Mouse (Mus musculus) embryo, embryonic 10 days (tissue): ENCODE data around the gene Zfp989.
"Not testable (repeated sequence)": the region's sequence is repeated elsewhere in the genome, so short reads cannot be mapped to it uniquely, and the experiment has no call there.

Experiments
- DNase-seq: peaks from one replicate; pipeline ENCODE4 v3.0.0-alpha.2; 2015; ENCODE audit warnings: low spot score

The Zfp989 gene

DNA sequence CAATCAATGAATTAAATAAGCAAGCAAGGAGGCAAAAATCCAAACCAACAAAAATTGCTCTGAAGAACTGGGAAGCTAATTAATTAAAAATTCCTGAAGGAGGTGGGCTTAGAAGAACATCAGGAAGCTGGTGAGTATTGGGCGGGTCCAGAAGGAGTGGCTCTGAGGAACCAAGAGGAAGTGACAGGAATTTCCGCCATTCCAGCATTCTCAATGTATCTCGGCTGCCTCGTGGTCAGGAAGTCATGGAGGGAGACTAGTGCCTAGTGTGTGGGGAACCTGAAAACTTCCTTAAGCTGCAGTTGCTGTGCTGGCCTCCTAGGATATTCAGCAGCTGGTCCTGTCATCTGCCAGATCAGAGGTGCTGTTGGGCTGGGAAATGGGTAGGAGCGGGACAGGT lies at the start of gene Zfp989:
Gene Zfp989, plus strand, starts transcription at position 220 of the 400 bp plus-strand sequence.
- DNase-seq: not testable (repeated sequence)

DNA sequence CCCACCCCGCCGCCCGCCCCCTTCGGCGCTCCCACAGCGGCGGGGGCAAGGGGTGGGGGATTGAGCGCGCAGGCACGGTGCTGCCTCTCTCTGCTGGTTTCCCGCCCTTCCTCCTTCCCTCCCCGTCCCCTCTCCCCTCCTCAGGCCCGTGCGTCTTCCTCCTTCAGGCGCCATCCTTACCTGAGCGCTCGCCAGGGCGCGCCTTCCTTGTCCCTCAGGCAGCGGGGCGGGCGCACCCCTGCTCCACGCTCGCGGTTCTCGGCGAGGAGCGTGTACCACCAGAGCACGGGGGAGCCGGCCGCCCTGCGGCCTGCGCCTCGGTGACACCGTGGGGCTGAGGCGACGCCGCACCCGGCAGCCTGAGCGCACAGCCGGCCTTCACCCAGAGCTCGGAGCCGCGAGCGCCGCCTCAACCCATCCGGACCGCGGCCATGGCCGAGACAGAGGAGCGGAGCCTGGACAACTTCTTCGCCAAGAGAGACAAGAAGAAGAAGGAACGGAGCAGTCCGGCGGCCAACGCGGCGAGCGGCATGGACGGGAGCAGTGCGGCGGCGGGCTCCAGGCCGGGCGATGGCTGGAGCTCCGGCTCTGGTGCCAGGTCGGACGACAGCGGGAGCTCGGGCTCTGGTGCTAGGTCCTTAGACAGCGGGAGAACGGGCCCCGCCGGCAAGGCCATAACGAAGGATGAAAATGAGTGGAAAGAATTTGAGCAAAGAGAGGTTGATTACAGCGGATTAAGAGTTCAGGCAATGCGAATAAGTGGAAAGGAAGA lies 39.3 kb upstream of the Zfp989 start:
- DNase-seq: peak; percentile 41

DNA sequence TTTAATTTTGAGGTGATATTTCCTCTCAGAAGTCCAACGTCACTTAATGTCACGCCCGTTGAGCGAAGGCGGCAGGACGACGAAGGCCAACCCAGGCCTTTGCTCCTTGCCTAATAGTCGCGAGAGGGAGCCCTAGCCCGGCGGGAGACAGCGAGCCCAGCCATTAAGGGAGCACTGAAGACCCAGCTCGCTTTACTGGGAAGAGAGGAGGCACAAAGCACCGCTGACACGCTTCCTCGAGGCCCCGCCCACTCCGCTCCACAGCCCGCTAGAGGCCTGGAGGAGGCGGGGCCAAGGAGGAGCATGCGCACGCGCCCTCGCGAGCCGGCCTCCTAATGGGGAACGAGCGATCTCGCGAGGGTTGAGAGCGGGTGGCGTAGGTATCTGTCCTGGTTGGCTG lies 30.1 kb upstream of the Zfp989 start:
- DNase-seq: not testable (repeated sequence)

DNA sequence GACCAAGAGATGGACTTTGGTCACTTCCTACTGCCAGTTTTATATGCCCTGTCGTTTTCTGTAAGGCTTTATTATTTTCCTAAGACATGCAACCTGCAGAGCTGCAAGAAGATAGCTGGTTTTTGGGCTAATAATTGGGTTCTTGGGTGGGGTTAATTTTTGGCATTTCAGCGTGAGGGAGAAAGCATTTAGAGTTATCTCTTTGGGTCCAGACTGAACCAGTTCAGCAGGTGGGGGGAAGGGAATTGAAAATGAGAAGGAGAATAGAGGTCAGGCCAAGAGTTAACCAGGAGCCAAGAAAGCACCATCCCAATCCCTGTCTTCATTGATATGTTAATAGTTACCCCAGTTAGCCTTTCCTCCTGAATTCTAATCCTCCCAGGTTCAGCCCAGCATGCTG lies 4.8 kb downstream of the Zfp989 start:
- DNase-seq: not testable (repeated sequence)

DNA sequence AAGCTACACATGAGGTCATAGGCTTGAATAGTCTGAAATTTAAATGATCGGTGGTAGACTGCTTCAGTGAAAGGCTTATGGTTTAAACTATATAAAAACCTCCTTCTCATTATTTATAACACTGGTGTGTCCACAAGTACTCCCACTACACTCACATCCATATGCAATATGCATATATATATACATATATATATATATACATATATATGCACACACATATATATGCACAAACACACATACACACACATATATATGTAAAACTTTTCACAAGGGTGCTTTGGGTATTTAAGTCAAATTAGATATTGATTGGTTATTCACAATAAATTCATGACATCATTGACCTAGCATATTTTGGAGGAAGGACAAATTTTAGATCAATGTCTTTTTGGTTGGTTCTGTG lies 46.6 kb downstream of the Zfp989 start:
- DNase-seq: not testable (repeated sequence)

DNA sequence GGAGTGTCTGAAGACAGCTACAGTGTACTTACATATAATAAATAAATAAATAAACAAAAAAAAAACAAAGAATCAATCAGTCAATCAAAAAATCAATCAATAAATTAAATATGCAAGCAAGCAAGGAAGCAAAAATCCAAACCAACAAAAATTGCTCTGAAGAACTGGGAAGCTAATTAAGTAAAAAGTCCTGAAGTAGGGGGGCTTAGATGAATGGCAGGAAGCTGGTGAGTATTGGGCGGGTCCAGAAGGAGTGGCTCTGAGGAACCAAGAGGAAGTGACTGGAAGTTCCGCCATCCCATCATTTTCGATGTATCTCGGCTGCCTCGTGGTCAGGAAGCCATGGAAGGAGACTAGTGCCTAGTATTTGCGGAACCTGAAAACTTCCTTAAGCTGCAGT lies 49.8 kb downstream of the Zfp989 start, which contains the start of gene Rex2:
Gene Rex2, plus strand, starts transcription at position 301 of the 400 bp plus-strand sequence.
- DNase-seq: not testable (repeated sequence)

DNA sequence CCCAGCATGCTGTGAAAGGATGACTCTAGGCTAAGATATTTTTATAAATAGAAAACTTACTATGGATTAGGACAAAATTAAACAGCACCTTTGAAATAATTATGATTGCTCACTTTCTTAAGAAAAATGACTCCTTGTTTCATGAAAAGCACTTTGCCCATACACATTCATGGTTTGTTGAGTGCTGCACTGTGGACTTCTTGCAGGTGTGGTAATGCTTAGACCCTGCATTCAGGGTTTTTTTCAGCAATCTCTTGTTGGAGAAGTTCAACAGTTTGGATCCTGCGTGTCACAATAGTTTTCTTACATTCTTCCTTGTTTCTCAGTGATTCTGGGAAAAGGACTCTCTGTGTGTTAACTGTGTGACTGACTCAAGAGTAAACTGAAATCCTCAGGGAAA lies 54.6 kb downstream of the Zfp989 start:
- not testable (repeated sequence) for DNase-seq

DNA sequence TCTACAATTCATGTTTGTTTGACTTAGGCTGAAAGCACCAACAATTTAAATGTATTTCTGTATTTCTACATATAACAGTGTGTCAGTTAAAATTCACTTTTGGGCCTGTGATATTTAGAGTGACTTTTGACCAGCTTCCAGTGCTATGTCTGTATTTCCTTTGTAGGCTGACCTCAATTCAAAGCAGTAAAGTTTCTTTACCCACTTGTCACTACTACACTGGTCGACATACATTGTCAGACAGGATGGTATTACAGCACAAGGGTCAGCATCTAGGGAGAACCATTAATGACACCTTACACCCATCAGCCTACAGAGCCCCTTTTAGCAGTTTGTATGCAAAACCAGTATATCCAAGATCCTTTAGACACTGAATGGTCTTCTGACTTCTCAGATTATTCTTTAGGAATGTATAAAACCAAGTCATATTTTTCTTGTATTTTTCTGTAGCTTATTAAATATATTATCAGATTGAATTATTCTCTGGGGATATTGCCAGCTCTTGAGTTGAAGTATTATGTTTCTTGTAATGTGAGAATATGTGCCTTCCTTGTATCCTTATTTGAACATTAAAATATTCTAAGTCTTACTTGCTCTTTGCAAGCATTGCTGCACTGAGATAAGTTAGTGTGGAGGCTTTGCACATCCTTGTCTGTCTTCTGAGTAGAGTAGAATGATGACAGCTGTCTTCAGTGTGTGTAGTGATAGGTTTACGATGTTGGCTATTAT lies 59.7 kb downstream of the Zfp989 start:
- DNase-seq: not testable (repeated sequence)
